Mouse (Mus musculus) E14TG2a.4 (cell line): ENCODE measurements around the gene Allc.

Experiments used
- CTCF ChIP-seq: conservative IDR thresholded peaks from 2 replicates; pipeline ENCODE4 v1.5.1; 2014; ENCODE audit warnings: low read length
- NANOG ChIP-seq: IDR thresholded peaks from 2 replicates; pipeline ENCODE4 v1.6.1; 2014; ENCODE audit warnings: borderline replicate concordance, low read length, mixed read lengths
- POU5F1 ChIP-seq: IDR thresholded peaks from 2 replicates; pipeline ENCODE4 v1.6.1; 2014; ENCODE audit warnings: low read length, borderline replicate concordance

DNA sequence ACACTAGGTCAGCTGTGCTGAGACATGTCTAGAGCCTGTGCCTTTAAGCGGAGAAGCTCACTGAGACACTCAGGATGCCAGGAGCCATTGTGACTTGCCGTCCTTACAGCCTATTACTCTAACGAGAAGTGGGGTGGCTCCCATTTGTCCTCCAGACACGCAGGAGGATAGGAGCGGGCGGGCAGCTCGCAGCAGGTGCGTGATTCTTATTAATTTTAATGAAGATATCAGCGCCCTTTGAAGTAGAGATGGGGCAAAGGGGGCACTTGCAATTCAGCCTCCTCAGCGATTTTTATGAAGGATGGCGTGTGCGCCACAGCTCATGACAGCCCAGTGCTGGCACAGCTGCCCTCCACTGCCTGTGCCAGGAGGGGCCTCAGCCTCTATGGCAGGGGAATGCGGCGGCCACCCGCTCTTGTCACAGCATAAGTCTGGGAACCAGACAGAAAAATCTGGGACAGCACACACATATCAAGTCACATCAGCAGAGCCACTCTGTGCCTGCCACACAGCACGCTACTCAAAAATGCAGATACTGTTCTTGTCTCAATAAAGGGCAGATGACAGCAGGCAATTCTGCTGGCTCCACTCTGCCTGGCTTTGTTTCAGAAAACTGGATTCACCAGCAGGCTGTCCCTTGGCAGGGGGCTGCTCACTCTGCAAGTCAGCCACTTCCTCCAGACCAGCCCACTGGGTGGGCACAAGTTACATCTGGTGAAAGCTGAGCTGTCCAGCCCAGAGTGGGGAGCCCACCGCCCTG is 25.4 kb upstream of the Allc start:
- TF ChIP-seq CTCF = no peak
- no peak for TF ChIP-seq POU5F1
- no peak for TF ChIP-seq NANOG
